Mouse (Mus musculus) naive thymus-derived CD4-positive, alpha-beta T cell, adult 2 months (primary cell): ENCODE results near the gene Tra2a.

Experiments
- DNase-seq: peaks from one replicate; pipeline ENCODE4 v3.0.0-alpha.2; 2011; ENCODE audit warnings: low read depth

Gene Tra2a

DNA sequence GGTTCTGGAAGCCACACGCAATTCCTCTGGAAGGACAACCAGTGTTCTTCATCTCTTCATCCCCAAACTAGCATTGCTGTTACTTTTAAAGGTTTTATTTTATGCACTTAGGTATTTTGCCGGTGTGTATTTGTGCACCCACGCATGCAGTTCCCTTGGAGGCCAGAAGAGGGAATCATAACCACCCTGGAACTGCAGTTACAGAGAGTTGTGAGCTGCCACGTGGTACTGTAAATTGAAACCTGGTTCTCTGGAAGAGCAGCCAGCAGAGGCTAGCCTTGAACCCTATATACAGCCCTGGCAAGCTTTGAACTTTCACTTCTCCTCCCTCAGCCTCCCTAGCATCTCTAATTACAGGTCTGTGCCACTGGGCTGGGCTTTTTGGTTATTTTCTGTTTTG, 30.5 kb downstream of the Tra2a start:
- peak; percentile 56 for DNase-seq

DNA sequence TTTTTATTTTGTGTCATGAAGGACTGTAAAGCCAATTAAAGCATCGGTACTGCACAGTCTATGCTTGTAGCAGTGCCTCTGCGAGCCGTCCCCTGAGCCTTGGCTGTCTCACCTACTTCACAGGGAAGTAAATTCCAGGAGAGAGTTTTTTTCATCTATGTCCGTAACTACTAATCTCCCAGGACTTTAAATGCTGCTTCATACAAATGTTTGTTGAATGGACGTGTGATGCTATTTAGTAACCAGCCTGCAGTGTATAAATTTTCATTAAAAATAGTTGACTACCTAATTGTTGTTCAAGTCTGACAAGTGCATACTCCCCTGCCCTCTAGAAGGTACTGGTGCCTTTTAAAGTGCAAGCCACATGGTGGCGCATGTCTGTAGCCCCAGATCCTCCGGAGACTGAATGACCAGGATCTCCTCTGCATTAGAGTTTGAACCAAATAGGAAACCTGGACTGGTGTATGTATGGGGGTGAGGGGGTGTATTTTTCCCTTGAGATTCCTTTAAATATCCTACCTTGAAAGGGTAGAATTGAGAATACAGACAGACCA, 35.6 kb downstream of the Tra2a start:
- DNase-seq = peak; percentile 66

DNA sequence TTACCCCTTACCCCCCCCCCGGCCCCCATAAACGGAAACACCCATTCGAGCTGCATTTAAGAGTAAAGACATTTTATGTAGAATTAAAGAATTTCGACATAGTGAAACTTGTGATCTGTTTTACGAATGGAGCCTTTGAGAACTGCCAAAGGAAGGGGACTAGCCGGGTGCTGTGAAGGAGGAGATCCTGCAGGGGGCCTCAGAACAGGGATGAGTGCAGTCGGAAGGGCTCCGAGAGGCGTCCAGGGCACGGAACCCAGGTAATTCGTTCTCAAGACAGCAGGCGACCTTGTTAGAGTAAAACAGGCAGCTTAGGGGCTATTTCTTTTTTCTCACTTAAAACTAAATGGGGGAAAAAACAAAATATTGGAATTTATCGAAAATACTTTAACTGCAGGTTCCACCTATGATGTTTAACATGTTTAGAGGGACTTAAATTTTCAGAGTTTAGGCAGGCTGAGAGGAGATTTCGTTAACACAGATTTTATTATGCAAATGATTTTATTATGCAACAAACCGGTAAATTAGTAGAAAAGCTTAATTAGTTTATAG, 36.6 kb downstream of the Tra2a start:
- peak; percentile 76 for DNase-seq

DNA sequence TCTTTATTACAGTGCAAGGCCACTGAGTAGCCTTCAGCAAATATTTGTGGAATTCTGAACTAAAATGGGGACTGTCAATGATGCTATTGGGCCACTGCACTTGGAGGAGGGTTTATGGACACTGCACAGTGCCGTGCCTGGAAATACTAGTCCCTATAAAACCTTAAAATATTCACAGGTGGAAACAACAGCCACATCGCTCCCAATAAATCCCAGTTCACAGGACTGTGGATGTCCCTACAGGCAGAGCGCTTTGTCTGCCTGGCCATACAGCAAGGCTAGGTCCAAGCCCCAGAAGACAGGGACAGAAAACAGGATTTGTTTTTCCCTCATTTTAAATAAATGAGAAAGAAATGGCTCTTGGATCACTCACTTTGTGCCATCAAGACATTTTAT, 38.1 kb downstream of the Tra2a start:
- DNase-seq = no peak

DNA sequence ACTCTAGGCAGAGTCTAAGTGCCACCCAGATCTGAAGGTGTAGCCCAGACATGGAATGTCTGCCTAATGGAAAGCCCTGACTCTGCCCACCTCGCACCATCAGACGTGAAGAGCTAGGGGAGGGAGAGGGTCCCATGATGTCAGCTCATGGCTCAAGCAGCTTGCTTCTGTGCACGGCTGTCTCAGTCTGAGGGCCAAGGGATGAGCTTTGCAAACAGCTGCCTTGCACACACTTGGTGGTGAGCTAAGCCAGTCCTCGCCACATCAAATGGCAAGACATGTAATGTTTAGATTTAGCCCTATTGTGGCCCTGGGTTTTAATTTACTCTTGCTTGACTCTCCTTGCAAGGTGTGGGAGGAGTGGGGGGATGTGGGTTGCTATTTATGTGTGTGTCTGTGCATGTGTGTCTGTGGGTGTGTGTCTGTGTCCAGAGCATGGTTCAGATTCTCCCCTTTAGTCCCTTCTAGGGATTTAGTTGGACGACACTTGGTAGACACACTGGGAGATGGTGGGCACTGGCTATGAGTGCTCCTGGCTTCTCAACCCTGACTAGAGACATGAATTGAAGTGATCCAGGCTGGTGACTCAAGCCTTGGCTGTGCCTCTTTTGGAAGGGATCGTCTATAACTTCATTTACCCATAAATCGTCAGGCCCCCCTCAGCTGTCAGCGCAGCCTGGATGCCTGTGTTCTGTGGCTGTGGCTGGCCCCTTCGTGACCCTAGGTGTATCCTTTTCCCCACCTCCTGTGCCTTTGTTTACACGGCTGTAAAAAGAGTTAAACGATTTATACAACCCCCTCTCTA, 38.7 kb downstream of the Tra2a start:
- DNase-seq = no peak

DNA sequence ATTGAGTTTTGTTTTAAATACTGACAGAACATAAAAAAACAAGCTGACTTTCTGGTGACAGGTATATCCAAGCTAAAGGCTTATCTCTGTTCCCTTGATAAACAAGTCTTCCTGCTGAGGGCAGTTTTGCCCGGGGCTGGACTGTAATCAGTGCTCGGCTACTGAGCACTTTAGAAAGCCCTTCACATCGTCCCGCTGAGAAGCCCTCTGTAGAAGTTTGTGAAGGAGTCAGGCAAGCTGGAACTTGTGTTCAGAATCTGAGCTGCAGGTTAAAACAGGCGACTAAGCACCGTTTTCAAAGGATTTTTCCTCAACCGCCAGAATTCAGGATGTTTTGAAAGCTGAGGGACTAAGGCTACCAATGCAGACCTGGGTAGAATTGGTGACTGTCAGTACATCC, 41.9 kb downstream of the Tra2a start:
- DNase-seq = no peak

DNA sequence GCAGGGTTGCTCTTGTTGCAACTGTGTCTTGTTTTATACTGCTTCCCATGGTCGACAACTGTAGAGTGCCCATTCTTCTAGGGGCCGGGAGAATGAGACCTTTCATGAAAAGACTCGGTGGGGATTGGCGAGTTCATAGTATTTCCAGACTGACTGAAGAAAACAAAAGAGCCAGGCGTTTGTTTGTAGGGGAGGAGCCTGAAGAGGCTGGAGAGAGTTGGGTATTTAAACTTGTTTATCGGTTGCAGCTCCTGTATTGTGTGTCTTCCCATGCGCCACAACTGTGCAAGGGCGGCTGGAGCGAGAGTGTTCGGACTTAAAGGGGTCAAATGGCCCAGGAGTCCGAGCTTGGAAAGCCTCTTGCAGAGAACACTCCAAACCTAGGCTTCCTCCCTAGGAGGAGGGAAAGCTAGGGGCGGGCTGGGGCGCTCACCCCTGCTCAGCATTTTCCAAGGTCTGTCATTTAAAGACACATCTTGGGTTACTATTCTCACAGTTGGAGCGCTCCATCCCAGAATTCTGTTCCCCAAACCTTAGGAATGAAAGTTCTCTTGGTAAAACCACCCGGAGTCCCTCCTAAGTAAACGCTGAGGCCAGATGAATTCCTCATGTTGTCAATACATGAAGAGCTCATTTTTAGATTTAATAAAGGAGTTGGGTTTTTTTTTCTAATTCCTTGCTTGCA, 43.8 kb downstream of the Tra2a start:
- DNase-seq = no peak

DNA sequence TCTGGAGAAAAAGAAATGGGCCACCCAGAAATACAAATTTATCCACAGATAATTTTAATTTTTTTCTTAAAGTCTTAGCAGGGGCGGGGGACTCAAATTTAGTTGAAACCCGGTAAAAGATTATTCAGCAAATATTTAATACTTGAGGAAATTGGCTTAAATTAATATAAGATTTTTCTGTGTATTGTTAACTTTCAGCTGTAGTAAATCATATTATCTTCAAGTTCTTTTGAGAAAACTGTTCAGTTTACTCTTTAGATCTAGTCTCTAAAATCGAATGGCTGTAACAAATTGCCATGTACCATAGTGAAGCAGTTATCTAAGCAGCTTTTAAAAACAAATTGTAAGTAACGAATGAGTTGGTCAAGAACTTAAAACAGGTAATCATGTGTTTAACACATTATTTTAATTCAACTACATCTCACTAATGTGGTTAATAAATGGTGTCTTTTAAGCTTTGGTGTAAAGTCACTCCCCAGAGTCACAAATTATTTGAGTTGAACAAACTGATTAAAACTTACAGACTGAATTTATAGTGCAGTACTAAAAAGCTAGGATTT, 44.8 kb downstream of the Tra2a start:
- peak; percentile 62 for DNase-seq

DNA sequence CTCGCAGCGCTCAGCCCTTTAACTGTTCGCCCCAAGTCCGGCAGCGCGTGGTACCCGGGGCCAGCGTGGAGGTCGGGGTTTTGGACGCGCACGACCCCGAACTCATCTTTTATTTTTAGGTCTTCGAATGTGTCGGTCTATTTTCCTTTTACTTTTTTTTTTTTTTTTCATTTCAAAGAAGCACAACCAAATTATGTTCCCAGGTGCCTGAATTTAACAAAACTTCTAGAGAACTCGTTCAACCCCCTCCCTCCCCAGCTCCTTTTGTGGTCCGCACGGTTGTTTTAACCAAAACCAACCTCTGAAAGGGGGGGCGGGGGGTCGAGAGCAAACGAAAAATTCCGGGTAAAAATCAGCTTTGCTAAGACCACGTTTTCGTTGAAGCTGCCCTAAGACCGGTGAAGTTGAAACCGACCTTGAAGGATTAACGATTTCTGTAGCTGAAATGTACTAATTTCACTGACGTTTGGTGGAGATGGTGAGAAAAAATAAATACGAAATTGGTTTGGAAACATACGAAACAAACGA, 45.5 kb downstream of the Tra2a start:
- DNase-seq = peak; percentile 84

DNA sequence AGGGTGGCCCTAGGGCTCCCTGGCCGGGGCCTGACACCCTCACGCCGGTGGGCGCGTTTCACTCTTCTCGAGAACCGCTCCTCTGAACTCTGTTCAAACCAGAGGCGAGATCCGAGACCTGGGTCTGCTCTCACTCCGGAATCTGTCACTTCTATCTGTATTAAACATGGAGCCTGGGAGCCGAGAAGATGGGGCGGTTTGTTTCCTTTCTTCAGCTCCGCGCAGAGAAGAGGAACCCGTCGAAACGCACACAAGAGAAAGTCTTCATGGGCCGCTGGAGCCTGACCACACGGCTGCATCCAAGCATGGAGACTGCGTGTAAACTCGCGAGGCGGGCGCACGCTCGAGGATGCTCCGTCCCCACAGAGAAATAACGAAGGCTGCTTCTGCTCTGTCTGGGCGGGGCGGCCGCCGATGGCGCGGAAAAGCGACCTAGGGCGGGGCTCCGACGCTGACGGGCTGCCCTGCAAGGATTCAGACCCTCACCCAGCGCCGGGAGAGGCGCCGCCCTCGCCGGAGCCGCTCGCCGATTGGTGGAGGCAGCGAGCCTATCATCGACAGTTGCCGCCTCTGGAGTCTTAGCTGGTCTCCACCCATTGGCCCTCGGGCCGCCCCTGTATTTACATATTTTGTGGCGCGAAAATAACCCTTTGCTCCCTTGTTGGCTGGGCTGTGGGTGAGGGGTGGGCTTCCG, 46.1 kb downstream of the Tra2a start:
- peak; percentile 76 for DNase-seq

DNA sequence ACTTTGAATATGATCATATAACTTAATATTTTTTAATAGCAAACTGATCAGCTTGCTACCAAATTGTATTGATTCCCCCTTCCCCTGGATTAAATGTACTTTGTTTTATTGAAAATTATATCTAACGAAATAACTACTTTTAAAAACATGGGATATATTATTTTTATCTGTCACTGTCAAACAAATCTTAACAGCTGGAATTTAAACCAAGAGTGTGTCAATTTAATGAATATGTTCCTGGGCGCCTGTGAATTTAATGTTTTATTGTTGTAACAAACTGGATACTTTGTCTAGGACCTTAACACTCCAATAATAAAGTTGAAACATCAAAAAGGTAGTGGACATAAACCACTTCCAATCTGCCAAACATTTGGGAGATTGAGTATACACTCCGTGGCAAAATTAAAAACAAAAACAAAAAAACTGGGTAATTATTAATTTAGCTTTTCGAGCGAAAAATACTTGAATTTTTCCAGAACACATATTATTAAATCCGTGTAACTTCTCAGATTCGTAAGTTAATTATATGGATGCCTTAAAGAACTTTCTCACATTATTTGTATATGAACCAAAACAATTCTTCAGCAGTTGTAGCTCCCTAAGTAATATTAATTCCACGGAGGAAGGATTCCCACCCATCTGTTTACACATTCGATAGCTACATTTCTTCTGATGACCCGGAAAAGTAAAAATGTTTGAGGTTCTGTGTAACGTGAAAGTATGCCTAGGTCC, 46.9 kb downstream of the Tra2a start:
- no peak for DNase-seq

DNA sequence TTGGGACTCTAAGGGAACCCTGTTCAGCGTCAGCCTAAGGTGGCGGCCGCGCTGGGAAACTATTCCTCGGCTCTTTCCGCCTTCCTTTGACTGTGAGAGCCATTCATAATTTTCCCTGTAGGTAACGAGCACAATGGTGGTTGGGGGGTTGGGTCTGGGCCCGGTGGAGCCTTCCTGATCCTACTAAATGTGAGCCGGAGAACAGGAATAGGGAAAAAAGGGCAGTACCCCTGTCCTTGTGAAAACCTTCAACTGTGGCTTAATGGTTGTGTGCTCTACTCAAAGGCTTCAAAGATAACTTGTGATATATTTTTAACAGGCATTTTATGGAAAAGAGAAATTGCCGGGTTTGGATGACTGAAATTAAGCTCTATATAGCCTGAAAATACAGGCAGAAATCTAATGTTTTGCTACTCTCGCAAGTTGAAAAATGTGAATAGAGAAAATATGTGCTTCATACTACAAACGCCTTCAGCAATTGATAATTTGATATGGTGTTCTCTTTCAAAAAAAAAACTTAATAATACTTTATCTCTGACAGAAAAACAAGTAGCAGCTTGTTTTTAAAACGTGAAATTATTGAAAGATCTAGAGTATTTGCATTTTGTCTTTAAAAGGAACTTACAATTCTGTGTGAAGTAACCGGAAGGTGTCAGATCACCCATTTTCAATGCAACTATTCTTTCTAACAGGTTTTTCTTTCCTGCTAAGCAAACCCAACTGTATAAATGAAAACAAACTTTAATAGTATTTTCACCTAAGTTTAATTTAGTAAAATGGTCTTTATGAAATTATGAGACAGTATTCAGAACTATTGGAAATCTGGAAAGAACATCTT, 47.9 kb downstream of the Tra2a start:
- peak; percentile 56 for DNase-seq

DNA sequence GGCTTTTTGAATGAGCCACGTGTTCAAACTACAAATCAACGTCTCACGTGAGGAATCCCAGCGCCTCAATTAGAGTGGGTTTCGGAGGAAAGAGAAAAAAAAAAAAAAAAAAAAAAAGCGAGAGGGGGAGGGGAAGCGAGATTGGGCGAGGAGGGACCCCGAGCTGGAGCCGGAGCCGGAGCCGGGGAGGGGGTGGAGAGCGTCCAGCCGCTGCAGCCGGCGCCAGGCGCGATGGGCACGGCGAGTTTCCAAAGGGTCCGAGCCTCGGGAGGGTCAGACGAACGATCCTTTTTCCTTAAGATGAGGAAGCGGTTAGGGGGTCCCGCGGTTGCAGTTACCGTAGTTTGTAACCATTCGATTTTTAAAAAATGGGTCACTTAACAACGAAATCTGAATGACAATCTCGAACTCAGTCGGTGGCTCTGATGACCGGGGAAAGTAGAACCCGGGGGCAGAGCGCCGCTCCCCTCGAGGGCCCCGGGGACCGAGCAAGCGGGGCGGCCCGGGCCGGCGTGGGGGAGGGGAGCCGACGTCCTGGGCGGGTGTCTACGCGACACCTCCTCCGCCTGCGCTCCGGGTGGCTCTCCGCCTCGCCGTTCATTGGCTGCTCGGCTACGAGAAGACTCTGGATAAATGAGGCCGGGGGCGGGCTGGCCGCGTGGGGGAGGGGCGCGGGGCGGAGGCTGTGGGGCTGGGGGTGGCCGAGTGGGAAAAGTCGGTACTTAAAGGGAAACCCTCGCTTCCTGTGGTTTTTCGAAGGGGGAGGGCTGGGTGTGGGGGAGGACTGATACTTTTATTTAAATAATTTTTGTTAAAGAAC, 48.7 kb downstream of the Tra2a start, which contains the start of gene Igf2bp3:
Gene Igf2bp3, minus strand, starts transcription at position 30 of the 820 bp plus-strand sequence.
- peak; percentile 60 for DNase-seq

DNA sequence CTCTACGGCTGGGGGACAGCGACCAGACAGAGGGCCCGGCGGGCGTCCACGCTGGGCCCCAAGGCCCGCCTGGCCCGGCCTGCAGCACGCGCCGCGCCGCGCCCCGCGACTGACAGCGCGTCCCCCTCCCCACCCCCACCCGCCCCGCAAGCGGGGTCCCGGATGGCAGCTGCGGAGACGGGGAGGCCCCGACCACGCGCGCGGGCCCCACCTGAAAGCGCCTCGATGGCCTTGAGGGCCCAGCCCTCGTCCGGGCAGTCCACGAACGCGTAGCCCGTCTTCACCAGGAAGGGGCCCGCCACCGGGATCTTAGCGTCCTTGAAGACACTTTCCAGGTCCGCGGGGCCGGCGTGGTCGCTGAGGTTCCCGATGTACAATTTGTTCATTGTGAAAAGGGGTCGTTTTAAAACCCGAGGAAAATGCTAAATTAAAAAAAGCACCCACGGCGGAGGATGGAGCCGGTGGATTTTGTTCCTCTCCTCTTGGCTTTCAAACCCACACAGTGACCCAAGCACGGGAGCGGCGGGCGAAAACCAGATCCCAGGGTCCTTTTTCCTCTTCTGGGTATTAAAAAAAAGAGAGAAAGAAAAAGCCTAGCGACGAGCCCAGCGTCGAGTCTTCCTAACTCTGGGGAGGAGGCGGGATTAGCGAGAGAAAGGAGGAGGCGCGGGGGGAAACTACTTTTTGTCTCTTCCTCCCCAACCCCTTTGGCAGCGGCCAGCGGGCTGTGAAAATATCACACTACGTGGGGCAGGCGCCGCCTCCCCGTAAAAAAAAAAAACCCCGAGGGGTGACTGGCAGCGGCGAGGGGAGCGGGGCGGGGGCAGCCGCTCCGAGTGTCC, 49.5 kb downstream of the Tra2a start:
- peak; percentile 60 for DNase-seq

DNA sequence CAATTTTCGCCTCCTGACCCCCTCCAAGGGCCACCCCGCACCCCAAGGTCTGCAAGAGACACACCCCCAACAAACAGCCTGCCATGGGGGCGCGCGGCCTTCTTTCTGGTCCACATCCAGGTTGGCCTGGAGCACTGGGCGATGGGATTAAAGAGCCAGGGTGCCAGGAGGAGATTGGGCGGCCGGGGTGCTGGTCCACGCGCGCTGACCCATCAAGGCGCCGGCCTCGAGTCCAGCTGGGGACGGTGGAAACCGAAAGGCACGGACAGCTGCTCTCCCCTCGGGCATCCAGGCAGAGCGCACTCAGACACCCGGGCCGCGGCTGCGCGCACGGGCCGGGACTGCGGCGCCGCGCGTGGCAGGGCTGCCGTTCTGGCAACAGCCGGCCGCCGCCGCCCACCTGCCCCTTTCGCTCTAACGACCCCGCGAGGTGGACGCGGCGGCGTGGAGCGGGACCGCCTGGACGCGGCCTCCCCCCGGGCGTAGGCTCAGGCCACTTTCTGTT, 50.2 kb downstream of the Tra2a start:
- peak; percentile 48 for DNase-seq

DNA sequence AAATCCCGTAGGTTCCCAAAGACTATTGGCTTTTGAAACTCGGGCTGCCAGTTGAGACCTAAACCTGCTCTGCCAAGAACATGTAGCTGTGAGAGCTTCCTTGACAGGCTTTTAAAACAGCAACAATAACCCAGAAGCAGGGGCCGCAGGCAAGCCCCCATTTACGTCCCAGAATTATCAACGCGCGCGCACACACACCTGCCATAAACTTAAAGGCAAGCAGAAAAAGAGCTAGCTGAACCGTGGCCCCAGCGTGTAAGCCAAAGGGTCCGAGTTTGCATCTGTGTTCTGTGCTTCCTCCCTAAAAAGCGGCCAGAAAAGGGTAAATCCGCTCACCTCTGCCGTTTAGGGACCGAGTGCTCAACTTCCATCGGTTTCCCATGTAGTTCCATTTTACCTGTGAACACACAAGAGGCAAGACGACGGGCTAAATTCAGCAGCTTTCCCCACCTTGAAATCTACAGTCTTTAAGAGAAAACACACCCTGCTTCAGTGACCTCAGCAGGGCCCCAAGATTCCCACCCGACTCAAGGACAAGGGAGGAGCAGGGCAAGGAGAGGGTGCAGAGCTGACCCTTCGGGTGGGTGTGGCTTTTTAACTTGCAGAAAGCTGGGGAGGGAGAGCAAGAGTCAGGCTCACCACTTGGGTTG, 50.8 kb downstream of the Tra2a start:
- DNase-seq = no peak

DNA sequence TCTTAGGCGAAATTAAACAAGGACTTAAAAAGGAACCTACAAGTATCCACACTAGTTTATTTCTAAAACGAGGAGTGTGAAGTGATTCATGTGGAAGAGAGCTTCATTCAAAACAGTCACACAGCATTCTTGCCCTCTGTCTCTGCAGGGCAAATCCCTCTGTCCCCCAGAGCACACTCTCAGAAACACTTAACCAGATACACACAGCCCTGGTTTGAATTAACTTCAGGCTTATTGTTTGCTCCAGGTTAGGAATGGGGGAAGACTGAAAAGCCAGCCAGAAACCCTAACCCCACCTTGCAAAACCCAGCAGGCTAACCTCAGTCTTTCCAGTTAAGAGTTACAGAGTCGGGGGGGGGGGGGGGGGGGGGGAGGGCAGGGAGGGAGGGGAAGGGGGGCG, 51.7 kb downstream of the Tra2a start:
- no peak for DNase-seq

DNA sequence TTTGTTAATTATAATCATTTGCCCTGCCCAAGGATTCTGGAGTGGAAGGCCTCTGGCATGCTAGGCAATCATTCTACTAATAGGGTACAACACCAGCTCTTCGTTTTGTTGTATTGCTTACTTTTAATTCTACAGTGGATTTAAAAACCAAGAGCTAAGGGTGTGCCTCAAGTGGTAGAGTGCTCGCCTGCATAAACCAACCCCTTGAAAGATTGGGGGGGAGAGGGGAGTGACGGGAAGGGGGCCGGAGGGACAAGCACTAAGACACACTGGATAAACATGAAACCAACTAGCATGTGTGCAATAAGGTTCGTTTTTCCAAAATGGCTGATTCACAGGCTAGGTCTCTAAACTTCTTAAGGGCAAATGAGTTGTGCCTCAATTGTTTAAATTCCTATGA, 52.2 kb downstream of the Tra2a start:
- no peak for DNase-seq
